Mouse (Mus musculus) forebrain, embryonic 13.5 days (tissue): ENCODE measurements at regions not wholly inside any gene's neighbourhood (a gene's known extent, or its start where the extent isn't known, plus 50 kb on each side); places are given as distances from the start of the nearest gene placed in this dataset.

Source experiments
- ATAC-seq: fragments of 200-750 bp; cut with Nextera tagmentation; 2 replicates; pipeline ENCODE4 v1.8.0; 2017
- H3K27ac ChIP-seq: fragments of 300-500 bp; sonication (generic); 2 replicates; pipeline ENCODE4 v1.5.1; 2015; ENCODE audit warnings: inconsistent platforms, mild to moderate bottlenecking, moderate library complexity
- H3K27me3 ChIP-seq: fragments of 300-500 bp; sonication (generic); 2 replicates; pipeline ENCODE4 v1.6.1; 2015; ENCODE audit warnings: mild to moderate bottlenecking, inconsistent platforms
- H3K36me3 ChIP-seq: fragments of 300-500 bp; sonication (generic); 2 replicates; pipeline ENCODE4 v1.6.1; 2015; ENCODE audit warnings: mild to moderate bottlenecking, inconsistent platforms; ENCODE audit not compliant: poor library complexity, severe bottlenecking
- H3K4me1 ChIP-seq: fragments of 300-500 bp; sonication (generic); 2 replicates; pipeline ENCODE4 v1.6.1; 2015; ENCODE audit warnings: inconsistent platforms
- H3K4me2 ChIP-seq: fragments of 300-500 bp; sonication (generic); 2 replicates; pipeline ENCODE4 v1.6.1; 2015; ENCODE audit warnings: inconsistent platforms, mild to moderate bottlenecking, moderate library complexity
- H3K4me3 ChIP-seq: fragments of 300-500 bp; sonication (generic); 2 replicates; pipeline ENCODE4 v1.5.1; 2015; ENCODE audit warnings: mild to moderate bottlenecking, inconsistent platforms
- H3K9ac ChIP-seq: fragments of 300-500 bp; sonication (generic); 2 replicates; pipeline ENCODE4 v1.6.1; 2015; ENCODE audit warnings: mild to moderate bottlenecking, inconsistent platforms
- H3K9me3 ChIP-seq: fragments of 300-500 bp; sonication (generic); replicated peaks from 2 replicates; pipeline ENCODE4 v1.6.1; 2016; ENCODE audit warnings: inconsistent platforms
- WGBS: fragments of 180-500 bp; shearing (Covaris S2); methylation state at CpG from one replicate; pipeline ENCODE4 v1.1.7; 2015; 5-methylcytosine and 5-hydroxymethylcytosine counted together

DNA sequence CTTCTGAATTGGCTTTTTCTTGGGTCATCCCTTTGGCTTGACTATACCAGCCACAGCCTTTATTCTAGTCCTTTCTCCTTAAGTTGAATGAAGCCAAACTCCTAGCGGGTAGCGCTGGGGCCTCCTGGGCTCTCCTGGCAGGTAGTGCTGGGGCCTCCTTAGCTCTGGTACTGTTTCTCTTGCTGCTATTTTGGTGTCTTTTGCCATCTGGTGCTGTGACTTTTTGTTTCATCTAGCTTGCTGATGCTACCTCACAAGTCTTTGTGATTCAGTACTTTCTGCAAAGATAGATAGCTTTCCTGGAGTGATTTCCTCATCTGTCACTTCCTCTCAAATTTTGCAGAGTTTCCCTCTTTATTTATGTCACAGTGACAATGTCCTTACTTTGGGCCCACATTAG lies 90.1 kb downstream of the Tmem200c start:
- no peaks in the 10 kb centered on the region for H3K4me1 ChIP-seq
- no peak overlapping the region for H3K4me2 ChIP-seq
- no peak overlapping the region for H3K9ac ChIP-seq
- no peak for ATAC-seq
- WGBS = 92% methylated on average over 2 of the region's 2 CpGs
- no peaks in the 10 kb centered on the region for H3K27me3 ChIP-seq
- no peak overlapping the region for H3K4me3 ChIP-seq
- no peaks in the 10 kb centered on the region for H3K9me3 ChIP-seq
- H3K36me3 ChIP-seq = no peaks in the 10 kb centered on the region
- no peak overlapping the region for H3K27ac ChIP-seq

GRCm38 (mm10) chr17:68918228-68918627 lies 91.8 kb downstream of the Tmem200c start:
- Histone ChIP-seq H3K4me3 (no peak overlapping the region), H3K27ac (no peak overlapping the region), H3K9me3 (no peaks in the 10 kb centered on the region), H3K9ac (no peak overlapping the region), H3K36me3 (no peaks in the 10 kb centered on the region), H3K4me2 (no peak overlapping the region), H3K4me1 (no peaks in the 10 kb centered on the region), H3K27me3 (no peaks in the 10 kb centered on the region)
- 92% methylated on average over 5 of the region's 5 CpGs for WGBS
- no peak for ATAC-seq

DNA sequence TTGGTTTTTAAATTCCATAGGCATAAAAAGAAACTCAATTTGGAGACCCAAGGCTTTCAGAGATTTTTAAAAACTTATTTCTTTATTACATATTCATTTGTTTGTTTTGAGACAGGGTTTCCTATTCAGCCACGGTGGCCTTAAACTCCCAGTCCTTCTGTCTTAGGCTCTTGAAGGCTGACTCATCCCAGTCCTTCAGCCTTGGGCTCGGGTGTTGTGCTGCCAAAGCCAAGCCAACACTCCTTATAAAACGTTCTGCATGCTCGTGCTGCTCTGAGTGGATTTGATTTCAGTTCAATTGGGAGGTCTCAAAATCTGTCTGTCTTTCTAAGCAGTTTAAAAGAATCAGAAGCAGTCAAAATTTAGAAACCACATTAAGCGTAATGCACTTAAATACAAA lies 96.8 kb downstream of the Tmem200c start:
- no peaks in the 10 kb centered on the region for H3K4me1 ChIP-seq
- H3K9ac ChIP-seq = no peak overlapping the region
- H3K27me3 ChIP-seq = no peaks in the 10 kb centered on the region

GRCm38 (mm10) chr17:68927418-68927817 lies 101.0 kb downstream of the Tmem200c start:
- 74% methylated on average over 6 of the region's 6 CpGs for WGBS
- Histone ChIP-seq H3K27me3 (no peaks in the 10 kb centered on the region), H3K27ac (no peak overlapping the region), H3K9ac (no peak overlapping the region), H3K4me1 (no peaks in the 10 kb centered on the region), H3K4me2 (no peak overlapping the region), H3K4me3 (no peak overlapping the region), H3K9me3 (no peaks in the 10 kb centered on the region), H3K36me3 (no peaks in the 10 kb centered on the region)
- ATAC-seq = no peak

More for the DNA sequence above, 96.8 kb downstream of the Tmem200c start:
- 83% methylated on average over 5 of the region's 5 CpGs for WGBS
- Histone ChIP-seq H3K9me3 (no peaks in the 10 kb centered on the region), H3K27ac (no peak overlapping the region), H3K4me3 (no peak overlapping the region), H3K4me2 (no peak overlapping the region), H3K36me3 (no peaks in the 10 kb centered on the region)
- ATAC-seq = no peak

DNA sequence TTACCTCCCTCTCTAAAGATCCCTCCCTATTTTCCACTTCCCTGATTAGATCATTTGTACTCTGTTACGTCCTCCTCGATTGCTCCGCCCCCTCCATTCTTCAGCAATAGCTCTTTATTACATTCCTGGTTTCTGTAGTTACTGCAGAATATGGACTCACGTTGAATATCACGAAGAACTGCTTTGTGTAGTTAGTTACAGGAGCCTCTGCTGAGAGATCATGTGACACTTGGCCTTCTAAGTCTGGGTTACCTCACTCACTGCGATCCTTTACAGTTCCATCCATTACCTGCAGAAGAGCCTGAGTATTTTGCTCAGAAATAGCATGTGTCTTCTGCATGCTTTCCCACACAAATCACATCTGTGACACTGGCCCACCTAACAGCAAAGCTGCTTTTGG lies 102.3 kb downstream of the Tmem200c start:
- Histone ChIP-seq H3K9ac (no peak overlapping the region), H3K4me2 (no peak overlapping the region), H3K9me3 (no peaks in the 10 kb centered on the region), H3K27ac (no peak overlapping the region), H3K4me1 (no peaks in the 10 kb centered on the region), H3K36me3 (no peaks in the 10 kb centered on the region), H3K27me3 (no peaks in the 10 kb centered on the region), H3K4me3 (no peak overlapping the region)
- ATAC-seq = no peak
- 66% methylated on average over 6 of the region's 6 CpGs for WGBS

- 93% methylated on average over 7 of the region's 7 CpGs for WGBS
Measured at GRCm38 (mm10) chr17:68933265-68933664, 106.8 kb downstream of the Tmem200c start.

GRCm38 (mm10) chr17:68934066-68934465 lies 107.6 kb downstream of the Tmem200c start:
- WGBS = 90% methylated on average over 10 of the region's 10 CpGs
- Histone ChIP-seq H3K36me3 (no peaks in the 10 kb centered on the region), H3K9ac (no peak overlapping the region), H3K27ac (no peak overlapping the region), H3K4me1 (no peaks in the 10 kb centered on the region), H3K9me3 (no peaks in the 10 kb centered on the region), H3K27me3 (no peaks in the 10 kb centered on the region), H3K4me3 (no peak overlapping the region), H3K4me2 (no peak overlapping the region)
- no peak for ATAC-seq

More at GRCm38 (mm10) chr17:68933265-68933664, 106.8 kb downstream of the Tmem200c start:
- no peak for ATAC-seq
- no peaks in the 10 kb centered on the region for H3K36me3 ChIP-seq
- H3K4me2 ChIP-seq = no peak overlapping the region
- H3K27ac ChIP-seq = no peak overlapping the region
- no peak overlapping the region for H3K4me3 ChIP-seq
- no peak overlapping the region for H3K9ac ChIP-seq
- H3K27me3 ChIP-seq = no peaks in the 10 kb centered on the region
- H3K4me1 ChIP-seq = no peaks in the 10 kb centered on the region
- no peaks in the 10 kb centered on the region for H3K9me3 ChIP-seq

GRCm38 (mm10) chr17:68936016-68936415 lies 109.6 kb downstream of the Tmem200c start:
- H3K9ac ChIP-seq = no peak overlapping the region
- H3K4me3 ChIP-seq = no peak overlapping the region
- peak; percentile 45; the same call in 1 of the 2 replicates for ATAC-seq
- 68% methylated on average over 4 of the region's 4 CpGs for WGBS
- no peaks in the 10 kb centered on the region for H3K27me3 ChIP-seq
- H3K36me3 ChIP-seq = no peaks in the 10 kb centered on the region
- no peak overlapping the region for H3K4me2 ChIP-seq
- no peak overlapping the region for H3K27ac ChIP-seq
- no peaks in the 10 kb centered on the region for H3K4me1 ChIP-seq
- H3K9me3 ChIP-seq = no peaks in the 10 kb centered on the region

DNA sequence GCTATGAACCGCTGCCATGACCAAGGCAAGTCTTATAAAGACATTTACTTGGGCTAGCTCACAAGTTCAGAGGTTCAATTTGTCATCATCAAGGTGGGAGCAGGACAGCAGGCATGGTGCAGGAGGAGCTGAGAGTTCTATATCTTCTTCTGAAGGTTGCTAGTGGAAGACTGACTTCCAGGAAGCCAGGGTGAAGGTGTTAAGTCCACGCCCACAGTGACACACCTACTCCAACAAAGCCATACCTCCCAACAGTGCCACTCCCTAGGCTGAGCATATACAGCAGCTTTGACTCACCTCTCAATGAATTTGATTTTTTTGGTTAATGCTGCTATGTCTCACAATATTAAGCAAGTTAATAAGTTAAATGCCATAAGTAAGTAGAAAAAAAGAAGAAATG lies 119.2 kb upstream of the Epb41l3 start:
- H3K27me3 ChIP-seq = no peaks in the 10 kb centered on the region
- no peak overlapping the region for H3K4me2 ChIP-seq
- no peak for ATAC-seq
- no peaks in the 10 kb centered on the region for H3K36me3 ChIP-seq
- no peak overlapping the region for H3K27ac ChIP-seq
- no peaks in the 10 kb centered on the region for H3K9me3 ChIP-seq
- no peak overlapping the region for H3K9ac ChIP-seq
- no peaks in the 10 kb centered on the region for H3K4me1 ChIP-seq
- H3K4me3 ChIP-seq = no peak overlapping the region
- WGBS = 95% methylated on average over 2 of the region's 2 CpGs

GRCm38 (mm10) chr17:68961160-68961559 lies 114.3 kb upstream of the Epb41l3 start:
- H3K9ac ChIP-seq = no peak overlapping the region

DNA sequence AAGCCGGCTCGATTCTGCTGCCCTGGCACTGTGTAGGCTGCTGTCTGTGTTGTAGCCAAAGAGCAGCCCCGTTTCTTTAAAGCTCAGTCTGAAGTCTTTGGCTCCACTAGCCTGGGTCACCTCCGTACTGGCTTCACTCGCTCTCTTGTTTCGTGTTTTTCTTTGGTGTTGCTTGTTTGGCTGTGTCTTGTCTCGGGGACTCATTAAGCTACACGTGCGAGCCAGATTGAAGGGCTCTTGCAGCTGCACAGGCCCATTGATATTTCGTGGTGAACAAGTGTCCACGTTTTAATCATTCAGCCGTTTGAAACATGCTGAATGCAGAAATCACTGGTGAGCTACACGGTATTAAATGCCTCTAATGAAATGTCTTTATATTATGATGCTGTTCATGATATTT lies 99.9 kb upstream of the Epb41l3 start:
- 75% methylated on average over 13 of the region's 13 CpGs for WGBS
- Histone ChIP-seq H3K9me3 (no peaks in the 10 kb centered on the region), H3K36me3 (no peaks in the 10 kb centered on the region), H3K4me1 (no peaks in the 10 kb centered on the region), H3K27ac (no peak overlapping the region), H3K9ac (no peak overlapping the region), H3K4me3 (no peak overlapping the region), H3K4me2 (no peak overlapping the region), H3K27me3 (no peaks in the 10 kb centered on the region)
- 0 out of 2 replicates have a peak, but pooled peaks have one; percentile 43 for ATAC-seq

More at GRCm38 (mm10) chr17:68961160-68961559, 114.3 kb upstream of the Epb41l3 start:
- no peaks in the 10 kb centered on the region for H3K36me3 ChIP-seq
- 88% methylated on average over 2 of the region's 2 CpGs for WGBS
- no peak overlapping the region for H3K27ac ChIP-seq
- no peak overlapping the region for H3K4me3 ChIP-seq
- H3K4me1 ChIP-seq = no peaks in the 10 kb centered on the region
- H3K9me3 ChIP-seq = no peaks in the 10 kb centered on the region
- no peaks in the 10 kb centered on the region for H3K27me3 ChIP-seq
- no peak overlapping the region for H3K4me2 ChIP-seq
- ATAC-seq = no peak

GRCm38 (mm10) chr17:68978151-68978550 lies 97.3 kb upstream of the Epb41l3 start:
- H3K9me3 ChIP-seq = no peaks in the 10 kb centered on the region
- H3K9ac ChIP-seq = no peak overlapping the region
- no peaks in the 10 kb centered on the region for H3K4me1 ChIP-seq
- WGBS = 79% methylated on average over 9 of the region's 9 CpGs
- H3K4me3 ChIP-seq = no peak overlapping the region
- H3K27me3 ChIP-seq = no peaks in the 10 kb centered on the region
- ATAC-seq = no peak
- H3K27ac ChIP-seq = no peak overlapping the region
- H3K36me3 ChIP-seq = no peaks in the 10 kb centered on the region
- H3K4me2 ChIP-seq = no peak overlapping the region

DNA sequence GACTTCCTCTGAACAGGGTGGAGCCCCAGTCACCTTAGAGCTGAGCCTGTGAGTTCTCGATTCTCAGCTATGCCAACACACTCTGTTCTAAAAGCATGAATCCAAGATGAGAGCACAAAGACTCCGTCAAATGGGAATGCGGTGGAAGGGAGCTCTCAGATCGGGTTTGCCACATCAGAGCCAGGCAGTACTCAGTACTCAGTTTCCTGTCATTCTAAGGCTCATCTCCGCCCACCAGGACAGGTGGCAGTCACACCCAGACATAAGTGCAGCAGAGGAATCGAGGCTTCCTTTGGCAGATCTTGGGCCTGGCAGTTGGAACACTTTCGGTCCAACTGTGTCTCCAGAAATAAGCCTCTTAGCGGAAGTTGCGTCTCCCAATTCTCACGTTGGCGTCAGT lies 94.4 kb upstream of the Epb41l3 start:
- H3K4me1 ChIP-seq = no peaks in the 10 kb centered on the region
- no peaks in the 10 kb centered on the region for H3K9me3 ChIP-seq
- H3K27ac ChIP-seq = no peak overlapping the region
- H3K9ac ChIP-seq = no peak overlapping the region
- H3K27me3 ChIP-seq = no peaks in the 10 kb centered on the region
- WGBS = 89% methylated on average over 11 of the region's 11 CpGs
- H3K4me3 ChIP-seq = no peak overlapping the region
- no peak for ATAC-seq
- no peaks in the 10 kb centered on the region for H3K36me3 ChIP-seq
- no peak overlapping the region for H3K4me2 ChIP-seq
